Mouse (Mus musculus) stomach, postnatal 0 days (tissue): ENCODE data around the gene Rwdd2b. TPM values are rescaled to one million over a fixed set of nuclear protein-coding genes. Genes with fewer than 3 reads are reported as not detected.

Source experiments
- ATAC-seq: fragments of 200-750 bp; cut with Nextera tagmentation; 2 replicates; pipeline ENCODE4 v1.8.0; 2017; ENCODE audit not compliant: low FRiP score, low TSS enrichment
- DNase-seq: peaks from one replicate; pipeline ENCODE4 v3.0.0-alpha.2; 2016; ENCODE audit warnings: low spot score
- H3K27ac ChIP-seq: fragments of 300-500 bp; sonication (generic); replicated peaks from 2 replicates; pipeline ENCODE4 v1.5.1; 2014; ENCODE audit warnings: mild to moderate bottlenecking, control low read depth
- H3K27me3 ChIP-seq: fragments of 300-500 bp; sonication (generic); 2 replicates; pipeline ENCODE4 v1.6.1; 2014; ENCODE audit warnings: low read length; ENCODE audit not compliant: control insufficient read depth, insufficient read depth
- H3K36me3 ChIP-seq: fragments of 300-500 bp; sonication (generic); 2 replicates; pipeline ENCODE4 v1.6.1; 2014; ENCODE audit warnings: low read length, mixed read lengths; ENCODE audit not compliant: control insufficient read depth, insufficient read depth
- H3K4me1 ChIP-seq: fragments of 300-500 bp; sonication (generic); replicated peaks from 2 replicates; pipeline ENCODE4 v1.6.1; 2014; ENCODE audit warnings: antibody characterized with exemption; ENCODE audit not compliant: control insufficient read depth, insufficient read depth
- H3K4me2 ChIP-seq: fragments of 300-500 bp; sonication (generic); replicated peaks from 2 replicates; pipeline ENCODE4 v1.6.1; 2014; ENCODE audit warnings: low read depth, mild to moderate bottlenecking, control low read depth, moderate library complexity
- H3K4me3 ChIP-seq: fragments of 300-500 bp; sonication (generic); 2 replicates; pipeline ENCODE4 v1.5.1; 2014; ENCODE audit warnings: low read depth, low read length, control low read depth
- H3K9ac ChIP-seq: fragments of 300-500 bp; sonication (generic); 2 replicates; pipeline ENCODE4 v1.6.1; 2014; ENCODE audit warnings: mild to moderate bottlenecking, low read length, control low read depth, mixed read lengths
- H3K9me3 ChIP-seq: fragments of 300-500 bp; sonication (generic); 2 replicates; pipeline ENCODE4 v1.6.1; 2016; ENCODE audit warnings: low read length; ENCODE audit not compliant: control insufficient read depth
- CTCF ChIP-seq: IDR thresholded peaks from 2 replicates; pipeline ENCODE4 v1.5.1; 2016; ENCODE audit warnings: antibody characterized with exemption, low read depth, mild to moderate bottlenecking, moderate library complexity
- EP300 ChIP-seq: optimal IDR thresholded peaks from 2 replicates; pipeline ENCODE3; 2016; ENCODE audit warnings: antibody characterized with exemption
- WGBS: fragments of 180-500 bp; shearing (Covaris S2); extraction: QIAGEN DNeasy Blood & Tissue Kit; methylation state at CpG from one replicate; pipeline ENCODE4 v1.1.7; 2014; 5-methylcytosine and 5-hydroxymethylcytosine counted together
- polyA plus RNA-seq: library from polyadenylated mRNA; unstranded; fragments of >200 nt; fragmentation: Nextera tagmentation; extraction: Ambion mirVana; gene quantifications from 2 replicates; pipeline ENCODE4 v1.2.1, GENCODE M21; 2015

Gene Rwdd2b
- 6.9 and 7.5 TPM in 2 replicates for polyA plus RNA-seq

DNA sequence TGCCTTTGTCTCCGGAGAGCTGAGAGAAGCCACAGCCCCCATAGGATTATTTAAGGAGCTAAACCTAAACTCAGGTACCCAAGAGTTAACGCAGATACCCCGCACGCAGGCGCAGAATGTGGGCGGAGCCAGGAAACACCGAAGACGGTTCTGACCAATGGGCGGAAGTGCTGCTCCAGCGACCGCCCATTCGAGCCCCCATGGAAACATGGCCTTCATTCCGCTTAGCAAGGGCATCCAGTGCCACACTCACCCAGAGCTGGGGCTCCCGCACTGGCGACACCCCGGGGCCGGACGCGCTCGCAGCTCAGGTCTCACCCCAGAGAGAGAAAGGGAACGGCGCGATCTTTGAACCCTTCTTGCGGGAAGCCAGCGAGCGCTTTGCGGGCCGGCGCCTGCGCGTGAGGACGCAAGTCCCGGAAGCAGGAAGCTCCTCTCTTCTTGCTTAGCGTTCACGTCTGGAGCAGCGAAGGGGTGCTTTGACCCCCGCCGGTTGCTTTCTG lies at the start of gene Rwdd2b:
Rwdd2b (minus strand) TSS at position 390 of the 503 bp plus-strand sequence.
- ATAC-seq (peak; percentile 96), DNase-seq (peak; percentile 94)
- peak within 1 kb of the TSS; percentile 81 for H3K9ac ChIP-seq
- no peaks in the 10 kb centered on the region for H3K36me3 ChIP-seq
- H3K4me1 ChIP-seq: no peaks in the 10 kb centered on the region; the same call in 1 of the 2 replicates
- peak within 1 kb of the TSS; percentile 71 for H3K4me3 ChIP-seq
- H3K27me3 ChIP-seq: no peaks in the 10 kb centered on the region
- H3K27ac ChIP-seq: peak within 1 kb of the TSS; percentile 93
- under 1% methylated on average over 38 of the region's 38 CpGs for WGBS
- no peaks in the 10 kb centered on the region for H3K9me3 ChIP-seq
- TF ChIP-seq EP300 (no peak), CTCF (no peak)
- H3K4me2 ChIP-seq: peak within 1 kb of the TSS; percentile 70

DNA sequence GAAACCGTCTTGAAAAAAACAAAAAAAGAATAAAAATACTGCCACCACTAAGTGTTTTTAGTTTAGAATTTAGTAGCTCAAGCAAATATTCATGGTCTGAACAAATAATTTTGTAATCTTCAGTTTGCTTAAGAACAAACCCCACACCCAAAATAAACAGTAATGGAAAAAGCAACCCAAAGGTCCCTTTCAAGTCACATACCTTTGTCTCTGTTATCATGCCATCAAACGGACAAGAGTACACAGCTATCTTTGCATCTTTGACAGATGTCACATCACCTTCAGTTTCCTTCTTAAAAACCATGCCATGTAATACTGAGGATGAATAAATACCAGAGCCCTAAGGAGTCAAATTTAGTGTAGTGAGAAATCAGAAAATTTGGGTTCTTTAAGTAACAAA lies 48.2 kb upstream of the Rwdd2b start:
- no peak for ATAC-seq
- no peaks in the 10 kb centered on the region for H3K27me3 ChIP-seq
- 55% methylated on average over 2 of the region's 2 CpGs for WGBS
- H3K36me3 ChIP-seq: peaks cover 37% of the 10 kb centered on the region
- no peaks in the 10 kb centered on the region for H3K4me1 ChIP-seq
- no peak for DNase-seq
- H3K4me3 ChIP-seq: no peak overlapping the region
- no peak overlapping the region for H3K4me2 ChIP-seq
- H3K9ac ChIP-seq: no peak overlapping the region
- no peak overlapping the region for H3K27ac ChIP-seq
- TF ChIP-seq EP300: no peak
- TF ChIP-seq CTCF: no peak
- H3K9me3 ChIP-seq: no peaks in the 10 kb centered on the region

DNA sequence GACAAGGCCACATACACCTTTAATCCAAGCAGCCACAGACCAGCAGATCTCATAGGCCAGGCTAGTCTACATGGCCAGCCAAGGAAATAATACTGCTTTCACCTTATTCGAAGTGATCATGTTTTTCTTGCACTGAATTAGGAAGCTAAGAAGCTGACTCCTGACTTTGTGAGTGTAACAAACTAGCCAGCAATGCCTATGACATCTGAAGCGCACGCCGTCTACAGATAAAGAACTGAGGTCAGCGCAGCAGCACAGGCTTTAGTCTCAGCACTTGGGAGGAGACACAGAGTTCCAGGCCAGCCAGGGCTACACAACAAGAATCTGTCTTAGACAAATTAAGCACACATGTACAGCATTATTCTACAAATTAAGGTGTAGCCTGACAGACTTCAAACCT lies 46.4 kb upstream of the Rwdd2b start:
- Histone ChIP-seq H3K36me3 (peaks cover 42% of the 10 kb centered on the region), H3K4me2 (no peak overlapping the region), H3K9me3 (no peaks in the 10 kb centered on the region), H3K9ac (no peak overlapping the region), H3K27me3 (no peaks in the 10 kb centered on the region), H3K4me3 (no peak overlapping the region), H3K27ac (no peak overlapping the region), H3K4me1 (no peaks in the 10 kb centered on the region)
- TF ChIP-seq EP300 (no peak), CTCF (no peak)
- ATAC-seq (no peak), DNase-seq (no peak)
- WGBS: 92% methylated on average over 5 of the region's 5 CpGs

DNA sequence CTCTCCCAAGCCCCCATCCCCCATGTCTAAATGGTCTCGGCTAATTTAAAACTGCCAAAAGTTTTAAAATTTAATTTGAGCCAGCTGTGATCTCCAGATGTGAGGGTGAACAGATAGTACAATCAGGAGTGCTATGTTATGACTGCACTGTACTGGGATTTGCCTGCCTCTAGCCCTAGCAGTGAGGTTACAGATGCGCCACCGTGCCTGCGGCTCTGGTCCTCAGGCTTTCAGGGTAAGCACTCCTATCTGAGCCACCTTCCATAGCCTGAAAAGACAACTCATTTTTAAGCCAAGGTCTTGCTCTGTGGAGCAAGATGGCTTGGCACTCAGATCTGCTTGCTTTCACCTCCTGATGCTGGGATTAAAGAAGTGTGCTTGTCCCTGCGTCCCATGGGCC lies 44.0 kb upstream of the Rwdd2b start:
- Histone ChIP-seq H3K27me3 (no peaks in the 10 kb centered on the region), H3K9me3 (no peaks in the 10 kb centered on the region), H3K4me3 (no peak overlapping the region), H3K4me1 (no peaks in the 10 kb centered on the region), H3K27ac (no peak overlapping the region), H3K9ac (no peak overlapping the region), H3K36me3 (peaks cover 29% of the 10 kb centered on the region; the same call in 1 of the 2 replicates), H3K4me2 (no peak overlapping the region)
- DNase-seq (no peak), ATAC-seq (no peak; the same call in 1 of the 2 replicates)
- TF ChIP-seq EP300 (no peak), CTCF (no peak)
- 84% methylated on average over 5 of the region's 5 CpGs for whole genome bisulfite sequencing

DNA sequence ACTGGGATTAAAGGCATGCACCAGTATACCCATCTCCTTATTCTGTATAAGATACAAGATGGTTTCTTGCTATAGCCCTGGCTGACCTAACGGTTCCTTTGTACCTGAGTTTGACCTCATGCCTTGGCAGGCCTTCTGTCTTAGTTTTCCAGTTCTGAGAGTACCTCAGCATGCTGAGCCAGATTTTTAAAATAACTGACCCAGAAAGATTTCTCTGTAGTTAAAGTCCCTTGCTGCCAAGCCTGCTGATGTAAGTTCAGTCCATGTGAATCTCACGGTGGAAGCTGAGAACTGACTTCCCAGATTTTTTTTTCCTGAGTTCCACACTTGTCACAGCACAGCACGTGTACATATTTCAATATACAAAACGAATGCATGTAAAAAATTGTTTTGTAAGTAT lies 30.2 kb upstream of the Rwdd2b start:
- no peak for TF ChIP-seq CTCF
- no peak for TF ChIP-seq EP300
- no peaks in the 10 kb centered on the region for H3K9me3 ChIP-seq
- no peaks in the 10 kb centered on the region for H3K27me3 ChIP-seq
- peaks cover 22% of the 10 kb centered on the region for H3K36me3 ChIP-seq
- WGBS: 88% methylated on average over 4 of the region's 4 CpGs
- H3K4me2 ChIP-seq: no peak overlapping the region
- no peak overlapping the region for H3K4me3 ChIP-seq
- H3K27ac ChIP-seq: no peak overlapping the region
- H3K9ac ChIP-seq: no peak overlapping the region
- ATAC-seq (no peak), DNase-seq (no peak)
- H3K4me1 ChIP-seq: no peaks in the 10 kb centered on the region

DNA sequence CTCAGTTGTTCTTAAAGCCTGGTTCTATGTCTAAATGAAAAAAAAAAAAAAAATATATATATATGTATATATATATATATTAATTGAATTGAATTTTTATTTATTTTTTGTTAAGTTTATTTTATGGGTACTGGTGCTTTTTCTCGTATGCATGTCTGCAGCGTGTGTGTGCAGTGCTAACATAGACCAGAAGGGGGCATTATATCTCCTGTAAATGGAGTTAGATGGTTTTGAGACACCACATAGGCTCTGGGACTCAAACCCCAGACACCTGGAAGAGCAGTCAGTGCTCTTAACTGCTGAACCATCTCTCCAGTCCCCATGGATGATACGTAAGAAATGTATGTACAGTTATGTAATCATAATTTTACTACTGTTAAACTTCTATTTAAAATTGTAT lies 18.4 kb upstream of the Rwdd2b start:
- 98% methylated on average over 3 of the region's 3 CpGs for WGBS
- ATAC-seq (no peak), DNase-seq (no peak)
- Histone ChIP-seq H3K27me3 (no peaks in the 10 kb centered on the region), H3K4me2 (no peak overlapping the region), H3K4me3 (no peak overlapping the region), H3K36me3 (peaks cover under 1% of the 10 kb centered on the region; the same call in 1 of the 2 replicates), H3K9me3 (no peaks in the 10 kb centered on the region), H3K27ac (no peak overlapping the region), H3K9ac (no peak overlapping the region), H3K4me1 (peaks cover 4% of the 10 kb centered on the region; the same call in 1 of the 2 replicates)
- 0 out of 2 replicates have a peak, but pooled peaks have one; percentile 11 for TF ChIP-seq CTCF
- no peak for TF ChIP-seq EP300
